Mouse (Mus musculus): ENCODE results near the gene Bmper.

Bmper gene

DNA sequence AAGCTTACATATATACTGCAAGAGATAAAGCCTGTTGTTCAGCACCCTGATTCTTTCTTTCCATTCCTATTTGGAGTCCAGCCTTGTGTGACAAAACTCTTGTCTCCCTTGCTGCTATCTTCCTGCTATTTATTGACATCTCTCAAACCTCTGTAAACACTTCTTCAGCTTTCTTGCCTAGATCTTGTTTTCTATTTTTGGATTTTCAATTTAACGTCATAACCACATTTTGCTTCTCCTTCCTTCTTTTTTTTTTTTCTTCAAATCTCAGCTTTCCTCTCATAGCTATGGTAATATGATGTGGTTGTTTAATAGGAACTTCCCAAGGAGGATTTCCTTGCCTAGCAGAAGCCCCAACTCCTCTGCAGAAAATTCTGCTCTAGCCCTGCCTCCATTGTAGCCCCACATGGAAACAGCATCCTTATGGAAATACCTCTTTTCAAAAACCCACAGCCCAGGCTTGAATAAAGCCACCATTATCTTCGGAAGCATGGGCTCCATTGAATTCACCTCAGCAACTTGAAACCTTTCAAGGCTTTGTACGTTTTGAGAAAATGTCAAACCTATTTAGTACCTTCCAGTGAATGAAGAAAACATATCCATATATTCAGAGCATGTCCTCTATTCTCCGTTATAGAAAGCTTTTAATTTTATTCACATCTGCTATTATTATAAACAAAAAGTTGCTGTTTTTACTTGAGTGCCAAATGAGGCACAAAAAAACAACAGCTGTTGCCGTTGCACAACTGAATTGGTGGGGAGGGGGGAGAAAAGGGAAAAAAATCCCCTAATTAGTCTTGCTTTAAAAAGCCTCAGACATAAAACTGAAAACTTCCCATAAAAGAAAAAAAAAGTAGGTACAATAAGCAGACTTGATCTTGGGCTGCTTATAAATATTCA is 155.2 kb downstream of the Bmper start:
- DNase-seq = no peak

DNA sequence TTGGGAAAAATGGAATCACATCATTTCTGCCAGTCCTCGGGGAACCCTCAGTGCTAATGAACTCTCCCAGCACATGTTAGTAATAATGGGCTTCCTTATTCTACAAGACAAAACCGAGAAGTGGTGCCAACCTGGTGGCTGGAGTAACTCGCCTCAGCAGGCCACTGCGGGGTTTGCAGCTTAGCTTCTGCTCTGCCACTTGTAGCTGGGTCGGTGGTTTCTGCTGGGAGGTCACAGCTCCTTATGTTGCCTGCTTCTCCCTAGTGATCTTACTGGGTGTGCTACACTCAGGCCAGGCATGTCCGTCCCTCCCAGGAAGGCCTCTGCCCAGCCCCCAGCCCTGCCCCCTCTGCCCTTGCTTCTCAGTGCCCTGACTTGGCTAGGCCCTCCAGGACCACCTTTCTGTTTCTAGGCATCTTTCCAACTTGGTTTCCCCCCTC is 155.9 kb downstream of the Bmper start:
- DNase-seq = peak; percentile 32

DNA sequence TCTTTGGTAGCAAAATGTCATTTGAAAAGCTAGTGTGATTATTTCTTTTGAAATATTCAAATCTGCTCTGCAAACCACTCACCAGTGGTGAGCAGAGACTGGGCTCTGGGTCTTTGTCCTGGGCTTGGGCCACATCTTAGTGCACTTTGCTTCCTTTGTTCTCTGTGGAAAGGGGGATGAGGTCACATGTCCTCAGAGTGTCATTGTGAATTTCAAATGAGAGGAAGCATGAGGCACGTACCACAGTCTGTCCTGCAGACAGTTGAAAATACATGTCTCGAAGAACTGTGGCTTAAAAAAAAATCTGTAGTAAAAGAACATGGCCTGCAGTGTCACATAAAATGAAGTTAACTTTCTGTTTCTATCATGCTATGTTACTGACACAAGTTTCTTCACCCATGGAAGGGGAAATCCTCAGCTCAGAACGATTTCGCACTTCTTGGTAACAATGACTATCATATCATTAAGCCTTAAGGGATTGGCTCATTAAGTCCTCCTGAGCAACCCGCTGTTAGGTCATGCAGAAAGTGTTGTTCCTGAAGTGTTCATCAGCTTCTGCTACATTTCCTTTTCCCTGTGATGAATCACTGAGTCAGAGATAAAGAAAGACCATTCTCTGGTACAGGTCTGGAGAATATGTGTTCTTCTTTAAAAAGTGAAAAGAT is 157.4 kb downstream of the Bmper start:
- no peak for DNase-seq

DNA sequence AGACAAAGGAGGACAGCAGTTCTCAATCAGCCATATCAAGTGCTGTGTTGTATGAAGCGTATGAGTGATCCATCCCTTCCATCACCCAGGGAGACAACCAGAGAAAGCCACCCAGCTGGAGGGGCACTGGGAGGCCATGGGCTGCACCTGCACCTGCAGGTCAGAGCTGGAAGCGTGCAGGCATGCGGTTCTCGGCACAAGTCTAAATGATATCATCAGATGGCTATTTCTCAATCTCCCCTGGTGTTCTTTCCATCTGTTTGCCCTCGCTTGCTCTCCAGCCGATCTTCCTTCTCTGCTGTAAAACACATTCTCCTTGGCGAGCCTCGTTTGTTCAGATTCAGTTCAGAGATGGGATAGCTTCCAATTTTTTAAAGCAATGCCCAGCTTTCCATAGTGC is 160.4 kb downstream of the Bmper start:
- DNase-seq = no peak

DNA sequence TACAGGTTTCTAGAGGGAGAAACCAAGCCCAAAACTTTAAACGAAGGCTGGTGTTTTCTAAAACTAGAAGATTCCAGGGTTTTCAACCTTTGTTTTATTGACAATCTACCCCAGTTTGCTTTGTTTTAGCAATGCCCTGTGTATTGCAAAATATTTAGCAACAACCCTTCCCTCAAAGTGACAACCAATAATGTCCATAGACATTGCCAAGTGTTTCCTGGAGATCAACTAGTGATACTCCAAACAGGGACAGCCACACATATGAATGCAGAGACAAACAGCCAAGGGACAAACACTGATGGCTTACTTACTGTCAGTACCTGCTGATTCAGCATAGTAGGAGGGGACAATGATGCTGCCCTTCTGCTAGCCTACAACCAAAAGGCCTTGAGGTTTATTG is 161.0 kb downstream of the Bmper start:
- no peak for DNase-seq

DNA sequence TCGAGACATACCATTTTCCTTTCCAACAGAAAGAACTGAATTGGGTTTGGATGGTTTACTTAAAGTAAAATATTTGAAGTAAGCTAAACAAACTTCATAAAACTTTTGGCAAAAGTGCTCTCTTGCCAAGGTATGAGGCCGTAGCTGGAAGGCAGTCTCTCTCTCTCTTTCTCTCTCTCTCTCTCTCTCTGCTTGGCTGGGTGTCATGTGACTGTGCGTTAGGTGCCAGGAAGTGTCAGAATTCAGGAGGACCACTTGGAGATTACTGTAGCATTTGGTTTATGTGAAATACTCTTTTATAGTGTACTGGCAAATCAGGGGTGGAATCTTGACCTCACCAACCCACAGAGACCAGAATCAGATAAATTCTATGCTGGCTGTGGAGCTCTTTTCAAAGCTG is 162.0 kb downstream of the Bmper start:
- no peak for DNase-seq

DNA sequence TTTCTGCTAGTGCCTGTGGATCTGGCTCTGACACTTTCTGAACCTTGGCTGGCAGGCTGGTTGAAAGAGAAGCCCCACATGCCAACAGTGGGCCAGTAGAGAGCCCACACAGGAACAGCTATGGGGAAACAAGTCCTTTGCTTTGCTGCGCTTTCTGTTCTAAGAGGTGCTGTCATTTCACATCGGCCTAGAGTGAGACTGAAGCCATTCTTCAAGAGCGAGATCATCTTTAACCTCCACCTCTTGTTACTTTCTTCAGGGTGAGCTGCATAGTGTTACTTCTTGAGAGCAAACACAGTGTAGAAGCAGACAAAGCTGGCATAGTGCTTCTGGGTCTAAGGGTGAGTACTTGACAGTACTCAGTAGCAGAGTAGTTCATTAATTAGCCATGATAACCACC is 163.3 kb downstream of the Bmper start:
- no peak for DNase-seq

DNA sequence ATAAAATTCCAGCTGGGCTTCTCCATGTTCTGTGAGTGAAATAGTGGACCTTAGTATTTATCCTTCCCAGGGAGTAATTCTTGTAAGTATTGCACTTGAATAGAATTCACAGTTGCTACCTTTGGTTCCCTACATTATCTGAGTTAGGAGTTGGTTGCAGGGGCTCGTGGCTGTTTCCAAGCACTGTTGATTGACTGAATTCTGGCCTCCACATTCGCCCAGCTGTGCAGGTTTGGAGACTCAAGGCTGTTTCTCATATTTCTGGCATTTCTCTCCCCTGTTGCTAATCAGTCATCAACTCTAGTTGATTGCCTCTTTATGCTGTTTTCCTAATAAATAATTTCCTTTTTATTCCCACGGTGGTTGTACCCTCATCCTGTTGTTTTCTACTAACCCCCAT is 167.2 kb downstream of the Bmper start:
- DNase-seq = no peak

DNA sequence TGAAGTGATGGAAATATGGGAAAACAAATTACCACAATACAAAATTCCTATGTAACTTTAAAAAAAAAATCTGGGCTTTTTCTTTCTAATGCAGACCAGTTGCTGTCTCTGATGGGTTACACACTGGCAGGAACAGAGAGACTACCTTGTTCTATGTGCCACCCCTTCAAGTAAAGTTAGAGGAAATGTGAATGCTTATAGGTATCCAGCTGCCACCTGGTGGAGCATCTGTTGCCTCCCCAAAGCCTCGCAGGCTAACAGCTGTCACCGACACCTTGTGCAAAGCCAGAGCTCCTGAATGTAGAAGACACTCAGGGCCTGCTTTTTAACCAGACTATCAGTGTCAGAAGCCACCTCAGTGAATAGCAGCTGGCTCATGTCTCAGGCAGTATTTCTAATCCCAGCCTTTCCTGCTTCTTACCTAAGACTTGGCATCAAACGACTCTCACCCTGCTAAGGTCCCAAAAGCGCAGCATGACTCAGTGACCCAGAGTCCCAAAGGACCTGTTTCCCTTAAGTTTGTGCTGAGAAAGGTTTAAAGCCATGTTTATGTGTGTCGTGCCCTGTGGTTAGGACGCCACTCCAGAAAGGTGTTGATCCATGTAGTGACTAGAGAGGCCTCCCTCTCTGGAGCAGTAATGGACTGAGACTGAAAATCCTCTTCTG is 171.9 kb downstream of the Bmper start:
- no peak for DNase-seq

DNA sequence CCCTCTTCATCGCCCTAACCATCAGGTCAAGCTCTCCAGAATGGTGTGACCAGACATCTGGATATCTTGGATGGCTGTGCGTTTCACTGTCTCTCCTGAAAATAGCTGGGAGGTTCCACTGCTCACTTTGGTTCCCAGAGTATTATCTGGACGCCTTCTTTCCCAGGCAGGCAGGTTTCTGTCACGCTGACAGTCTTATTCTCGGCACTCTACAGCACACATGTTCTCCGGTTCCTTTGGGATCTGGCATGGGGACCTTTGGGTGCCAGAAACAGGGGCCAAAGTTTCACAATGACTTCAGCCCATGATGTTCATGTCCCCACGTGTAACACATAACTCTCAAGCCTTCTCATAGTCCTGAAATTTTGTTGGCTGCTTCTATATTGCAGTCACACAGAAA is 173.3 kb downstream of the Bmper start:
- DNase-seq = no peak

DNA sequence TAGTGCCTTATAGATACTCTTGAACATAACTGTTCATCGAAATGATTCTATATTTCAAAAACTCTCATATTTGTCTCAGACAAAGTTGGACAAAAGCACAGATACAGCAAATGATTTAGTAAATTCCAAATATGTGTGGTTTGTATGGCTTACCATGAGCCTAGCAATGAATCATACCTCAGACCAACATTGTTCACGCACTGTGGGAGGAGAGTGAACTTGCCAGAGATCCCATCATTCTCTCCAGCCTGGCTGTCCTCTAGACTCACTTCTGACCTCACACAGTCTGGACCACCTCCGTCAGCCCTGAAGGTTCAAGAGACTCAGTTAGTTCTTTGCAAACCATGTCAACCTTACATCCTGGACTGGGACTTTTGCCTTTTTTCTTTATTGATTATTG is 175.0 kb downstream of the Bmper start:
- DNase-seq = no peak

DNA sequence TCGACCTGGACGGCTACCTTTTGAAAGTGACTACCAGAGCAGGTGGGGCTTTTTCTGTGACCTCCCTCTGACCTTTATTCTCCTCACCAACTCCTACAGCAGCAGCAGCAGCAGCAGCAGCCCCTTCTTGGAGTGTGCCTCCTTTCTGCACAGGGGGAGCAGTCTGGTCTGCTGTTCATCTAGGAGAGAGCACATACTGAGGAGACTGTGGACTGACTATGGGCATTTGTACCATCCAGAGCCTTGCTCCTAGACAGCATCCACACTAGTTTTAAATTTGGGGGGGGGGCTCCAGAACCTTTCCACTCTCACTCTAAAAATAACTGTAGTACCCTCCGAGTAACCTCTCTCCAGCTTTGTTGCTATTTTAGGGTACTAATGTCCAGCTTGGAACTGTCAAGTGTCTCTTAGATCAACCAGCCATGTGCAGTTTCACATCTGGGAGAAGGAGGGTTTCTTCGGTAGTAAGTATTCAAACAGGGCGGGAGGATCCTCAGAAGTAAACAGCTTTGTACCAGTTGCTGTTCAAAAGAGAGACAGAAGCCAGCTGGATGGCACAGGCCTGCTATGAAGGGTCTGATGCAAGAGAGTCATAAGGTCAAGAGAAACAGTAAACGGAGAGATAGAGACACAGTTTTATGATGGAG is 176.9 kb downstream of the Bmper start:
- no peak for DNase-seq

DNA sequence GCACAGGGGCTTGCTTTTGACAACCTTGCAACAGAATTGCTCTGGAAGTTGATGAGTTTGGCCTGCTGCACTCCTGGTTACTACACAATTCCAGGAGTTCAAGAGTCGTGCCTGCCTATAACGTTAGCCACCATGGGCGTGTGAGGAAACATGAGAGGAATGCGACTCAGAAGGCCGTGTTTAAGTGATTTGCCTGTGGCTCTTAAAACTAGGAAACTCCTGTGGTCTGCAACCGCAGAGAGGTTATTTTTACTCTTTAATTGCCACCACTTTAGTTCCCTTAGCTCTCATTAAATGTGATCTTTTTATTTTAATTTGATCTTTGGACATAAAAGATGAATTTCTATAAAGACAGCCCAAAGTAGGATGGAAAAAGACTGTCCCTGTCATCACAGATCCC is 184.5 kb downstream of the Bmper start:
- no peak for DNase-seq

DNA sequence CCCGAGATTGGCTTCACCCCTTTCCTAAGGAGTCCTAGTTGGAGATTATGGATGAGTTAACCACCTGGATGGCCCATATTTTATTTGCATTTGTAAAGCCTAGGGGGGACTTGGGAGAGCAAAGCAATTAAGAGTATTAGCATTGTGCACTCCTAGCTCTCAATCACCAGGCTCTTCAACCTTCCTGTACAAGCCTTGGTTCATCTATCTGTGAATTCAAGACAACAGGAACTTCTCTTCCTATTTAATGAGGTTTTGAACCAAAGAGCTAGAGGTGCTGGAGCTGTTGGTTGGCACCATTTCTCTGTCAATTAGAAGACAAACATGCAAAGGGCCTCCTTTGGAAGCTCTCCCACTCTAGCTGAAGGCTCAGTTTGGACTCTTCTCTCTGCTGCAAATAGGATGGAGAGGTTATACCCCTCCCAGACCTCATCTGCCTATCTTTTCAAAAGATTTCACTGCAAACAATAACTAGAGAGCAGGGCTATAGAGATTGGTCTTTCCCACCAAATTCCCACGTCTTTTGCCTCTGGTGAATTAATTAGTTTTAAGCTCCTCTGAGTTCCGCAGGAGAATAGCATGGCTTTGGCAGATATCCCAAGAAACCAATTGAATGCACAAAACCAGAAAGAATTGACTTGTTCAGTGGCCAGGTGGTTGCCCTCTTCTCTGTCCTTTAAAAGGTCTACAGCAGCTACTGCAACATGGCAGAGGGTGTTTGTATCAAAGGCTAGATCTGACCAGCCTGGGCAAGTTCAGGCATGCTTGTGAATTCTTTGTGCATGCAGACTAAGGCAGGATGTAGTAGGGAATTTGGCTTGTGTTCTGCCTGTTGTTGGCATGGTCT is 185.3 kb downstream of the Bmper start:
- DNase-seq = no peak

DNA sequence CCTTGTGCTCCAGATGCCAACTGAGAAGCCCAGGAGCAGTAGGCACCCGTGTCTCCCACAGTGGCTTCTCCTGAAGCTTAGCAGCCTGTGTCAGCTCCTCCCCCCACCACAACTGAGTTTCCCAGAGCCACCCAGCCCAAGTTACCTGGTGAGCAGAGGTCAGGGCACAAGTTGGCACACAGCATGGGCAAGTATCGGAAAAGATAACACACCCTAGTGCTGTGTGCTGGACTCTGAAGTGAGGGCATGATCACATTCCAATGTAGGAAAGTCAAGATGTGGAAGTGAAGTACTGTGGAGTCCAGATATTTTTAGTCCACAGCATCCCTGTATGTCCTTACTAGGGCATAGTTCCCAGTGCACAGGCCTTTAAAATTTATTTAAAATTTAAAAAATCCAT is 187.7 kb downstream of the Bmper start:
- no peak for DNase-seq

DNA sequence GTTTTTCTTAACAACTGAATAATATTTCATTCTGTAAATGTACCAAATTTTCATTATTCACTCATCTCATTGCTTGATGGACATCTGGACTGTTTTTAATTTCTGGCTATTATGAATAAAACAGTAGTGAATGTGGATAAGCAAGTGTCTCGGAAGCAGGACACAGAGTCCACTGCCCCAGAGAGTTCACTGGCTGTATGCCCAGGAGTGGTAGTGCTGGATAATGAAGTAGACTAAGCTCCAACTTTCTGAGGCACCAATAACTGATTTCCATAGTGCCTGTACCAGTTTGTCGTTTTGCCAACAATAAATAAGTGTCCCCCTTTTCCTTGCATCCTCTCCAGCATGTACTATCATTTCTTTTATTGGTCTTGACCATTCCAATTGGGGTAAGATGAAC is 190.1 kb downstream of the Bmper start:
- no peak for DNase-seq

DNA sequence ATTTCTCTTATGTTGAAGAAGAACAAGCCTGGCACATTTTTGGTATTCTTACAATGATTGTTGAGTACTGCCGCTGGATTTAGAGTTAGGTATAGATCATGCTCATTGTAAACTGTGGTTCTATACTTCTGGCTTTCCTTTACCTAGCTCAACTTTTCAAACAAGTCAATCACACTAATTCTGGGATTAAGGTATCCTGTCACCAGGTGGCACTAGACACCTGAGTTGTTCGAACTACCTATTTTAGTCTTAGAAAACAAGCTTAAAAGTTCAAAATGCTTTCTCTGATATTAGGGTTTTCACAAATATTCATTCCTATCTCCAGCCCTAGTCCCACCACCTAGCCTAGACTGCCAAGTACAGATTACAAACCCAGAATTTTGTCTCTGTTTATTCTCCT is 196.2 kb downstream of the Bmper start:
- DNase-seq = no peak

DNA sequence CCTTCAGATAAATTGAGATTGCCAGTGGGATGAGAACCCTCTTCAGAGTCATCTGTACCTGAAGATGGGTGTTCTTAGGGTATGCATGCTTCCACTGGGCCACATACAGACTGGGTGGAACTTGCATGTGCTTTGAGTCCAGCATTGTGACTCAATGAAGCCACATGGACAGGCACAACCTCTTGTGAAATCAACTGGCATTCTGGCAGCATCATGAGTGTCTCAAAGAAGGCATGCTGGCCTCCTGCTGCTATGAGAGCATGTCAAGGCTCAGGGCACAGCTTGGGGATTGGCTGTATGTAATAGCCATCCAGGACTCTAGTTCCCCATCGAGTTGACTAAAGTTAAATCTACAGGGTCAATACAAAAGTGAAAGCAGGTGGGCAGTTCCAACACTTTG is 200.9 kb downstream of the Bmper start:
- DNase-seq = no peak

DNA sequence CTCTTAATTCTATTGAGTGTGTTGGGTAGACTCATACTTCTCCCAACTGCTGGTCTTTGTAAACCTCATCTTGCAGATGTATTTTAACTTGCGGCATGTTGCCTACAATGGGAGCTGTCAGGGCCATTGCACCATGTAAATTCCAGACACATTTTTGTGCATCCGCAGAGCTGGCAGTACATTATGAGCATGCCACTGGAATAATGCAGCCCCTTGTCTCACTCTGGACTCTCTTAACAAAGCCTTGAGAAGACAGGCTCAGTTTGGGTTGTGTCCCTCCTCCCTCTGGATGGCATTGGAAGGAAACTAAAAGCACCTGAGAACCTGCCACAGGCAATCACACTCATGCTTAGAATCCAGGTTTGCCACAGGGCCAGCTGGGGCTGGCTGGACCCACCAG is 209.8 kb downstream of the Bmper start:
- no peak for DNase-seq

DNA sequence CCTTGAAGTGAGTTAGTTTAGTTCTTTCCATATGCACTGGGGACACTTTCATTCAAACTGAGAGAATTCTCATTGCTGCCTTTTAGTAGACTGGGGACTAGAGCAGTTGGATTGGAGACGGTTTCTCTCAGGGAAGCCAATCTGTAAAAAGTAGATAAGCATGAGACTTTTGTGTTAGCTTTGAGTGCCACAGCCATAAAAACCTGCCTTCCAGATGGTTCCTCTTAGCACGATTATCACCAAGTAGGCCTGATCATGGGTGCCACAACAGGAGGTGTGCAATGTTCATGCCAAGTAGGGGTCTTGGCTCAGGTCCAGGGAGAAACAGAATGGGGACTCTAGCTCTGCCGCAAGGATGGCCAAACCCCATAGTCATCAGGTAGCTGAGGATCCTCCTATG is 210.4 kb downstream of the Bmper start:
- no peak for DNase-seq

DNA sequence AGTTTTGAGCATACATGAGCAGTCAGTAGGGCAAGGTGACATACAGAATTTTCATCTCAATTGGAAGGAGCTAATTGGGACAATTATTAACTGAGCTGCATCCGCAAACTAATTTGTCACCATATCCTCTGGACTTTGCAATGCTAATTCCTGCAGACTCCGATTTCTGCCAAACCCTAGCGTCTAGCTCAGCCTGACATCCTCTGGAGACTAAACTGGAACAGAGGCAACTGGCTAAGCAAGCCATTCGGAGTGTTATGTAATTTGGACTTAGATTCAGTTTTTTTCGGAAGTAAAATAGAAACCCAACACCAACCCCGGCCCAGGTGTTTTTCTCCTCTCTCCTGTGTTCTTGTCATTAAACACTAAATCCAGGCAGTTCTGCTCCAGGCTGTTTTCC is 213.9 kb downstream of the Bmper start:
- DNase-seq = peak; percentile 23

DNA sequence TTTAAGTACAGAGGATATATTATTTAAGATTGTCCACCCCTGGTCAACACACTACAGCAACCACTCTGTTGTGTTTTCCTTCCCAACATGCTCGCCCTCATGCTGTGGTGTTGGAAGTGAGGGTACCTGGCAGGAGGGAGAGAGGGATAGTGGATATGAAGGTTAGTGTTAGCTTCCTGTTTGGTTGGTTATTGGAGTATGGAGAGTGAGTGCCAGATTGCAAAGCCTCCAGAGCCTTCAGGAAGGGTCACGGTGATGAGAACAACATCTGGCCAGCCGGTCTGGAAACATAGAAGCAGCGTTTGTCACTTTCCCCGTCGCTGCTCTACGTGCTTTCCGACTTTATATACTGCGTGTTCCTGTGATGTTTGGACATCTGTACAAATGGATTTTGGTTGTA is 215.8 kb downstream of the Bmper start:
- no peak for DNase-seq

DNA sequence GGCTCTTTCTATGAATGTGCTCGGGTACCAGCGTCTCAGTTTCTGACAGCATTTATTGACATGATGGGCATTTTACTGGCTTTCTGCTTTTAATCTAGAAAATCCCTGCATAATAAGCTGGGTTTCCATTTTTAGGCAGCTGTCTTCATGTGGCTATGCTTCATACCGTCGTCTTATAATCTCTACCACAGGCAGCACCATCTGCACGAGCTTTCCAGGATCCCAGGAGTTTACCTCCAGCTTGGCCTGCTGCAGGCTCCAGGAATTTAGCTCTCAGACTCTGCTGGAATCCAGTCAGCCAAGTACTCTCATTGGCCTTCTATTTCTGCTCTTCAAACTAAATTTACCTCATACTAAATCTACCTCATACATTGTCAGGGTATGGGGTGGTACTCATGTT is 219.3 kb downstream of the Bmper start:
- DNase-seq = no peak
